Comparison of ENCODE assay signal across 9 mouse cellular contexts in the genomic region with DNA sequence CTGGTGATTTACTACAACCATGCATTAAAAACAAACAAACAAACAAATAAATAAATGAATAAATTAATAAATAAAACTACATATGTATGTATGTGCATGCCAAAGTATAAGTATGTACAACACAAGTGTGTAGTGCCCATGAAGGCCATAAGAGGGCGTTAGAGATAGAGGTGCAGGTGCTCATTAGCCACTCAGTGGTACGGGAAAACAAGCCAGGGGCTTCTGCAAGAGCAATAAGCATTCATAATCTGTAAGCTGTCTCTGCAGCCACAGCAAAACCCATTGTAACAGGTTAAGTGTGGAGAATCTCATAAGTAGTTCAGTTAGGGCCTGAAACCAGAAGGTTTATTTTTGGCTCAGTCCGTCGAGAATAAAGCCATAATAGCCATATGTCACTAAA. TPM values are rescaled to one million over a fixed set of nuclear protein-coding genes. Genes with fewer than 3 reads are reported as not detected.
A peak's percentile ranks its signal among the peaks of the same experiment; 100 is the strongest.
DNase-seq lines count a peak whose midpoint lies in the region; ATAC-seq and TF ChIP-seq lines count a peak whose summit lies in the region.
"Had no signal": no experiment of that assay in that cellular context is flagged by ENCODE, and none has a peak within 500 bp of the region (broad histone marks: within the 10 kb centered on the region; RNA-seq: fewer than 3 reads in every experiment).

No protein-coding gene starts in this region.

- H3K36me3 ChIP-seq in hindbrain, embryonic 11.5 days (ENCODE audit: control insufficient read depth, insufficient read depth, low read length) = no peaks in the 10 kb centered on the region
- no peaks in the 10 kb centered on the region for H3K36me3 ChIP-seq in neural tube, embryonic 14.5 days (ENCODE audit: control insufficient read depth, insufficient read depth, low read length)

- H3K27ac ChIP-seq in layer of hippocampus, adult 2 months = peak overlapping the region; percentile 74
- peak overlapping the region; percentile 67; the same call in 1 of the 2 replicates for H3K27ac ChIP-seq in hindbrain, embryonic 11.5 days (ENCODE audit: low read depth, low read length)
- H3K27ac ChIP-seq in neural tube, embryonic 14.5 days (ENCODE audit: low read depth, low read length) = peak overlapping the region; percentile 45; the same call in 1 of the 2 replicates
- H3K27ac ChIP-seq: macrophage had no signal

- H3K9ac ChIP-seq in hindbrain, embryonic 11.5 days (ENCODE audit: low read depth, low read length) = no peak overlapping the region
- no peak overlapping the region for H3K9ac ChIP-seq in neural tube, embryonic 14.5 days (replicated peaks; ENCODE audit: low read depth, low read length)

- H3K4me2 ChIP-seq in hindbrain, embryonic 11.5 days (replicated peaks; ENCODE audit: low read depth, low read length) = no peak overlapping the region
- H3K4me2 ChIP-seq in neural tube, embryonic 14.5 days (ENCODE audit: low read depth, low read length) = no peak overlapping the region

- ATAC-seq in hindbrain, embryonic 11.5 days (ENCODE audit: low FRiP score) = no peak
- 0 out of 2 replicates have a peak, but pooled peaks have one; percentile 36 for ATAC-seq in neural tube, embryonic 14.5 days (ENCODE audit: low read depth)

- DNase-seq in layer of hippocampus, adult 2 months (ENCODE audit: low spot score in 2 of 2) = no peak
- DNase-seq in layer of hippocampus, adult 11-12 months (ENCODE audit: low spot score) = no peak
- peak; percentile 60 for DNase-seq in cerebellum, adult 9-11 months
- no peak for DNase-seq in hindbrain, embryonic 11.5 days (ENCODE audit: low spot score)
- DNase-seq in layer of hippocampus, postnatal 10 days (ENCODE audit: low spot score in 2 of 2) = no peak
- no peak for DNase-seq in frontal cortex, postnatal 10 days (ENCODE audit: low spot score in 2 of 2)
- no peak for DNase-seq in thymus, postnatal 0 days (ENCODE audit: low spot score)

- peak; percentile 61 for TF ChIP-seq CTCF in layer of hippocampus, adult 2 months (conservative IDR thresholded peaks at IDR 0.05)

- 80% methylated on average over 4 of the region's 4 CpGs for WGBS in hindbrain, embryonic 11.5 days
- WGBS in neural tube, embryonic 14.5 days = 39% methylated on average over 4 of the region's 4 CpGs

- no peaks in the 10 kb centered on the region for H3K9me3 ChIP-seq in hindbrain, embryonic 11.5 days (ENCODE audit: control insufficient read depth, low read length)
- no peaks in the 10 kb centered on the region for H3K9me3 ChIP-seq in neural tube, embryonic 14.5 days (ENCODE audit: control insufficient read depth, low read length)

- H3K4me3 ChIP-seq in layer of hippocampus, adult 2 months = no peak overlapping the region
- H3K4me3 ChIP-seq in hindbrain, embryonic 11.5 days (ENCODE audit: low read depth, low read length) = no peak overlapping the region
- no peak overlapping the region for H3K4me3 ChIP-seq in neural tube, embryonic 14.5 days (ENCODE audit: low read depth, low read length)

- H3K4me1 ChIP-seq in hindbrain, embryonic 11.5 days (replicated peaks; ENCODE audit: control insufficient read depth, insufficient read depth, low read length) = no peaks in the 10 kb centered on the region
- peaks cover 46% of the 10 kb centered on the region for H3K4me1 ChIP-seq in neural tube, embryonic 14.5 days (ENCODE audit: control insufficient read depth, insufficient read depth, low read length)

- H3K27me3 ChIP-seq in hindbrain, embryonic 11.5 days (ENCODE audit: control insufficient read depth, insufficient read depth, low read length) = no peaks in the 10 kb centered on the region
- no peaks in the 10 kb centered on the region for H3K27me3 ChIP-seq in neural tube, embryonic 14.5 days (ENCODE audit: control insufficient read depth, insufficient read depth, low read length)

RNA-seq across cellular contexts. Expression of a gene that starts 41.1 kb away (rescaled TPM):
- 100 to 1,000 TPM; 303 to 307 TPM for total RNA-seq in layer of hippocampus, adult 2 months (2021)
- 137 and 143 TPM in 2 replicates for polyA plus RNA-seq in hindbrain, embryonic 11.5 days (2014; fragmentation: Nextera tagmentation; extraction: Ambion mirVana)
- 373 and 443 TPM in 2 replicates for polyA plus RNA-seq in neural tube, embryonic 14.5 days (2014; fragmentation: Nextera tagmentation; extraction: Ambion mirVana)
- 100 to 1,000 TPM; 591 to 653 TPM for total RNA-seq in layer of hippocampus, postnatal 10 days (2021)
- polyA plus RNA-seq in thymus, postnatal 0 days (2015; fragmentation: Nextera tagmentation; extraction: Ambion mirVana) = 4.4 and 5.8 TPM in 2 replicates

Comparison
In these comparisons a context has a peak if more than half of its experiments do, and no peak if none do; other contexts are left out.
1. RNA of a gene that starts 41.1 kb away (polyA plus RNA-seq): 373 to 443 TPM in neural tube, embryonic 14.5 days and 137 to 143 TPM in hindbrain, embryonic 11.5 days; 4.4 to 5.8 TPM in thymus, postnatal 0 days; every median in the first group is over 10 times any median in the second.
2. Peak in every context shown above with its lines, with median percentiles within 50 percentile points of each other: H3K27ac ChIP-seq.